Mouse (Mus musculus) liver, embryonic 14.5 days (tissue): ENCODE data around the gene Cadm2.

Source experiments
- CTCF ChIP-seq: IDR thresholded peaks from 2 replicates; pipeline ENCODE4 v1.5.1; 2016; ENCODE audit warnings: antibody characterized with exemption, low read depth, control low read depth
- EP300 ChIP-seq: IDR thresholded peaks from 2 replicates; pipeline ENCODE4 v1.6.1; 2016; ENCODE audit warnings: antibody characterized with exemption, low read depth

GRCm38 (mm10) chr16:66959146-66959545 lies 661.6 kb downstream of the Cadm2 start:
- no peak for TF ChIP-seq CTCF
- no peak for TF ChIP-seq EP300
